In genomic region chr3:95959082-95959481, GRCm38 (mm10) we compare ENCODE assay signal across 10 mouse cellular contexts. TPM values are rescaled to one million over a fixed set of nuclear protein-coding genes. Genes with fewer than 3 reads are reported as not detected.
DNase-seq lines count a peak whose midpoint lies in the region; ATAC-seq and TF ChIP-seq lines count a peak whose summit lies in the region.
"Had no signal": no experiment of that assay in that cellular context is flagged by ENCODE, and none has a peak within 500 bp of the region (broad histone marks: within the 10 kb centered on the region; RNA-seq: fewer than 3 reads in every experiment).

No protein-coding gene starts in this region.

- no peaks in the 10 kb centered on the region for H3K79me2 ChIP-seq in liver, adult 2 months (ENCODE audit: control insufficient read depth, insufficient read depth, low read length)

- no peak overlapping the region for H3K4me3 ChIP-seq in liver, adult 2 months (ENCODE audit: insufficient read depth, low read depth, low read length)
- H3K4me3 ChIP-seq in liver, embryonic 11.5 days (ENCODE audit: low read depth, low read length), result no peak overlapping the region
- H3K4me3 ChIP-seq: embryonic facial prominence, embryonic 15.5 days; midbrain, embryonic 13.5 days had no signal

- no peaks in the 10 kb centered on the region for H3K27me3 ChIP-seq in liver, adult 2 months (ENCODE audit: control insufficient read depth, insufficient read depth, low read length)
- H3K27me3 ChIP-seq in liver, embryonic 11.5 days (replicated peaks; ENCODE audit: control insufficient read depth, insufficient read depth, low read length), result no peaks in the 10 kb centered on the region
- H3K27me3 ChIP-seq: embryonic facial prominence, embryonic 15.5 days; midbrain, embryonic 13.5 days had no signal

- TF ChIP-seq CTCF in liver, adult 2 months (IDR thresholded peaks at IDR 0.05; ENCODE audit: low read depth, low read length), result no peak

- no peaks in the 10 kb centered on the region for H3K4me1 ChIP-seq in liver, adult 2 months (ENCODE audit: control insufficient read depth, insufficient read depth, low read length)
- H3K4me1 ChIP-seq in liver, embryonic 11.5 days (replicated peaks; ENCODE audit: control insufficient read depth, insufficient read depth, low read length), result 0 out of 2 replicates have a peak, but pooled peaks cover 2% of the 10 kb centered on the region
- H3K4me1 ChIP-seq: midbrain, embryonic 13.5 days had no signal

- H3K9ac ChIP-seq in liver, adult 2 months (ENCODE audit: low read depth, low read length), result no peak overlapping the region
- no peak overlapping the region for H3K9ac ChIP-seq in liver, embryonic 11.5 days (ENCODE audit: low read depth, low read length)
- H3K9ac ChIP-seq: embryonic facial prominence, embryonic 15.5 days; midbrain, embryonic 13.5 days had no signal

- H3K27ac ChIP-seq in liver, adult 2 months (replicated peaks; ENCODE audit: insufficient read depth, low read depth, low read length), result no peak overlapping the region
- no peak overlapping the region for H3K27ac ChIP-seq in liver, embryonic 11.5 days (ENCODE audit: low read depth, low read length)
- H3K27ac ChIP-seq: embryonic facial prominence, embryonic 15.5 days; midbrain, embryonic 13.5 days had no signal

- DNase-seq in embryo, embryonic 10.5 days (ENCODE audit: low spot score), result peak; percentile 68
- no peak for DNase-seq in embryo, embryonic 11 days
- DNase-seq in liver, adult 2 months (ENCODE audit: extremely low read depth, low read depth, low spot score), result peak; percentile 33
- DNase-seq in liver, embryonic 11.5 days (ENCODE audit: low spot score), result no peak
- DNase-seq in c-Kit-positive CD71-positive TER-119-negative erythroid progenitor cells, embryonic 14.5 days (ENCODE audit: low read depth), result peak; percentile 73
- peak; percentile 35 for DNase-seq in retina, postnatal 7 days (ENCODE audit: low read depth, low spot score)
- DNase-seq in spleen, adult 12 weeks (ENCODE audit: low spot score), result no peak

- TF ChIP-seq POLR2A in liver, adult 2 months (IDR thresholded peaks at IDR 0.05; ENCODE audit: extremely low read depth, insufficient read depth, low read length), result no peak

- 86% methylated on average over 5 of the region's 5 CpGs for WGBS in liver, adult 2 months
- WGBS in liver, embryonic 11.5 days, result 70% methylated on average over 5 of the region's 5 CpGs

- H3K4me2 ChIP-seq in liver, embryonic 11.5 days, result no peak overlapping the region
- H3K4me2 ChIP-seq: embryonic facial prominence, embryonic 15.5 days; midbrain, embryonic 13.5 days had no signal

- H3K36me3 ChIP-seq in liver, adult 2 months (ENCODE audit: control insufficient read depth, insufficient read depth, low read length), result no peaks in the 10 kb centered on the region
- H3K36me3 ChIP-seq in liver, embryonic 11.5 days (ENCODE audit: control insufficient read depth, insufficient read depth, low read length), result no peaks in the 10 kb centered on the region
- H3K36me3 ChIP-seq: embryonic facial prominence, embryonic 15.5 days; midbrain, embryonic 13.5 days had no signal

- no peak for ATAC-seq in liver, embryonic 11.5 days (replicated peaks; ENCODE audit: low FRiP score)
- ATAC-seq in frontal cortex, adult (ENCODE audit: low TSS enrichment), result no peak
- ATAC-seq: midbrain, embryonic 13.5 days had no signal

- no peaks in the 10 kb centered on the region for H3K9me3 ChIP-seq in liver, embryonic 11.5 days (ENCODE audit: control insufficient read depth, low read length)
- H3K9me3 ChIP-seq: embryonic facial prominence, embryonic 15.5 days; midbrain, embryonic 13.5 days had no signal

RNA-seq across cellular contexts. Expression of gene Anp32e, which starts 30.0 kb away (rescaled TPM):
- 8.5 and 11.7 TPM in 2 replicates for total RNA-seq in liver, adult 2 months (2014; rRNA removed)
- 3.7 and 3.8 TPM in 2 replicates for polyA plus RNA-seq in liver, adult 2 months (2012; rRNA removed)
- 110 TPM in 2 replicates for polyA plus RNA-seq in liver, embryonic 11.5 days (2014; fragmentation: Nextera tagmentation; extraction: Ambion mirVana)

RNA-seq across cellular contexts. Expression of gene Plekho1, which starts 36.7 kb away (rescaled TPM):
- 5.2 and 6.8 TPM in 2 replicates for total RNA-seq in liver, adult 2 months (2014; rRNA removed)
- 4.6 and 8.0 TPM in 2 replicates for polyA plus RNA-seq in liver, adult 2 months (2012; rRNA removed)
- 21.6 and 22.9 TPM in 2 replicates for polyA plus RNA-seq in liver, embryonic 11.5 days (2014; fragmentation: Nextera tagmentation; extraction: Ambion mirVana)

RNA-seq across cellular contexts. Expression of gene Car14, which starts 54.6 kb away (rescaled TPM):
- 24.5 and 35.6 TPM in 2 replicates for total RNA-seq in liver, adult 2 months (2014; rRNA removed)
- polyA plus RNA-seq in liver, adult 2 months (2012; rRNA removed), result 47.9 and 56.8 TPM in 2 replicates
- polyA plus RNA-seq in liver, embryonic 11.5 days (2014; fragmentation: Nextera tagmentation; extraction: Ambion mirVana), result 27.4 and 28.9 TPM in 2 replicates

Comparison
In these comparisons a context has a peak if more than half of its experiments do, and no peak if none do; other contexts are left out.
1. DNase-seq: peak in embryo, embryonic 10.5 days (single experiment), liver, adult 2 months (single experiment), c-Kit-positive CD71-positive TER-119-negative erythroid progenitor cells, embryonic 14.5 days (single experiment) and retina, postnatal 7 days (single experiment); none in embryo, embryonic 11 days (single experiment), liver, embryonic 11.5 days (single experiment) and spleen, adult 12 weeks (single experiment).
2. RNA of gene Anp32e, which starts 30.0 kb away (polyA plus RNA-seq): 110 TPM in liver, embryonic 11.5 days; 3.7 to 3.8 TPM in liver, adult 2 months; every median in the first group is over 10 times any median in the second.